Mouse (Mus musculus) spleen, postnatal 10 days (tissue): ENCODE results near the gene Thbs2.
"Not testable (repeated sequence)": the region's sequence is repeated elsewhere in the genome, so short reads cannot be mapped to it uniquely, and the experiment has no call there.

Experiments
- DNase-seq, 2 experiments: peaks; one replicate each; pipeline ENCODE4 v3.0.0; 2021 to 2022; ENCODE audit warnings: low spot score in 2 of 2

Gene Thbs2

DNA sequence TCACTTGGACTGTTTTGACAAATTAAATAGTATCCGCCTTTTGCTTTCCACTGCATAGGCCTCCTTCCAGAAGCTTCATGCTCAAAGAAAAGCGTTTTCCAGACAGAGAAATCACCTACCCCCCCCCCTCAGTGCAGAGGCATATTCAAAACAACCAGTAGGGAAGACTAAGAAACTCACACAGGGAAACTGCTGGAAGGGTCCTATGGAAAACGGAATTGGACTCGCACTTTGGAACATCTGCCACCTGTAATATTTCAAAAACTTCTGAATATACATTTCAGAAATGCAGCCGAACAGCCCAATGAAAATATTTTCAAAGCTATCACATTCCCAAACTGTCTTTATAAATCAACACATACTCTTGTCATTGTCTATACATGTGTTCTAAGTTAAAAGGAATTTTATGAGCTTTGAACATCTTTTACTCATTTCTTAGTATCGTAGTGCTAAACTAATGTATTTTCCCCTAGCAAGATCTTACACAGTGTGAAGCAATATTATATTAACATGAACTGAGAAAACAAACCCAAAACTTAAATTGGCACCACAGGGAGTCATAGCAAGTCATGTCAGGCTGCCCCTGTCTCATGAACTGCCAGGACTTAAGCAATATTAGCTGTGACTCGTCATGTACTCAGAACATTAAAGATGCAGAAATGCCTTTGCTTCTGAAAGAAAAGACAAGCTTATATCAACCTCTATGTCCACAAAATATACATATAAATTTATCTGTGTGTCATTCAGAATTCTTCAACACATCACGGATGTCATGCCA, 58.3 kb downstream of the Thbs2 start:
- DNase-seq: no peak

DNA sequence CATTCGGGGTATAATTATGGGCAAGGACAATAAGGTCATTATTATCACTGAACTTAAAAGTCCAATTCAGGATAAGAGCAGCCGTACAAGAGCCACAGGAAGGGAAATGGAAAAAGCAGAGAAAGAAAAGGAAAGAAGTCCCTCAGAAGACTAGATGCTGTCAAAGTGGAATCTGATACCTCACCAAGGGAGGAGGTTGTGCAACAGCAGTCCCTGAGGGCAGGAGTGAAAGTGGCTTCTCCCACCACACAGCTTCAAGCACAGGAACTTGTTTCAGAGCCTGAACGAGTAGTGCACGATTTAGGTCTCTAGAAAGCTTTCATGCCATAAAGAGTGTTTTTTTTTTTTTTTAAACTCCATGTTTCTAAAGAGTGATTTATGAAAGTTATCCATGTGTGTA, 65.1 kb downstream of the Thbs2 start:
- no peak for DNase-seq

DNA sequence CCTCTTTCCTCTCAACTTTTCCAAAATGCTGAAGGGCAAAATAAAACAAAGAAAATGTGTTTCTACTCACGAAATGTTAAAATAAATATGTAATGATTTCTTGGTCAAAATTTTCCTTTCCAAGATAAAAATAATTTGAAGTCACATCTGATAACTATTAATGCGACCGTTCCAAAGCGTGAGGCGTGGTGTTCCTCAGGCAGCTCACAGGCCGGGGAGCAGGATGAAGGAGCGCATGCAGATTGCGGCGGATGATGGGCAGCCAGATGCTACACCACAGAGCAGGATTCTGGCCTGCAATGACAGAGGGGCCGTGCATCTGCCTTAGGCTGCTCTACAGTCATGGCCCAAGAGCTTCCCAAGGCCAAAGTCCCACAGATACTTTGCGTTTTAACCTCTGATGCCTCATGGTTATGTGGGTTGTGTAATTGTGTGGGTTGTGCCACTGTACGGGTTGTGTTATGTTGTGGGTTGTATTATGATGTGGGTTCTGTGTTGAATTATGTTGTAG, 66.2 kb downstream of the Thbs2 start:
- no peak for DNase-seq

DNA sequence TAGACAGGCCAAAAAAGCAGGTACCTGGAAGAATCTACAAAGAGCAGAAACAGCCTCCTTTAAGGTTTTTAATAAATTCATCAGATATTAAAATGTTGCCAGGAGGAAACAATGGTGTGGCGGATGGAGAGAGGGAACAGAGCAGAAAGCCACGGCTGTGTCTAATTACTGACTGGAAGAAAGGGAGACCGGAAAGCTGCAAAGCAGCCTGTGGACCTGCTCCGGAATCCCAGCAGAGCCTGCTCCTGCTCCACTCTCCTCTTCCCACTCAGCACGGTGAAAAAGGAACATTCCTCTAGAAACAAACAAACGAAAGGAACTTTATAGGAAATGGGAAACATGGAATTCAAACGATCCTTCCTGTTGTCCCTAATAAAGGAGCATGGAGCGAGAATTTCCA, 69.6 kb downstream of the Thbs2 start:
- no peak for DNase-seq

DNA sequence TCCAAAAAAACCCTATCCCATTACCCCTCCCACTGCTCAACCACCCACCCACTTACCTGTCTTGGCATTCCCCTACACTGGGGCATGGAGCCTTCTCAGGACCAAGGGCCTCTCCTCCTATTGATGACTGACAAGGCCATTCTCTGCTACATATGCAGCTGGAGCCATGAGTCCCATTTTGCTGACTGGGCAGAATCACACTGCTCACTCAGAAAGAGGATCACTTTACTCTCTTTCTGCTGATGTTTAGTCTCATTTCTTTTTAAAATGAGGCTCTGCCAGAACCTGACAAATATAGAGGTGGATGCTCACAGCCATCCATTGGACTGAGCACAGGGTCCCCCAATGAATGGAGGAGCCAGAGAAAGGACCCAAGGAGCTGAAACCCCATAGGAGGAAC, 73.0 kb downstream of the Thbs2 start:
- DNase-seq: not testable (repeated sequence)

DNA sequence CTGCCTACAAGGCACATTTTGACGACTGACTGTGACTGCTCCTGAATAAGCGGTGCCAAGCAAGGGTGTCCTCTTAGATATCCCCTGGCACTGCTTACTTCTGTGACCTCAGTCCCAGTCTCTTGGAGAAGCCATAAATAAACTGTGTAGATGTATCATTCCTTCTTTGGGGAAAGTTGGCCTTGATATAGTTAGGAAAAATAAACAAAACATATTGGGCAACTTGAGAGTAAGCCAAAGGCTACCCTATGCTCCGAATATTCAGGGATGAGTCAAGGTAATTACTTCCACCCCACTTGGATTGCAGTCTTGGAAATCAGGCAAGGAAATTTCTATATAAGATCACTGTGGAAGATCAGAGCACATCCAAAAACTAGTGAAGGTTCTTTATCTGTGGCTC, 74.0 kb downstream of the Thbs2 start:
- DNase-seq: no peak

DNA sequence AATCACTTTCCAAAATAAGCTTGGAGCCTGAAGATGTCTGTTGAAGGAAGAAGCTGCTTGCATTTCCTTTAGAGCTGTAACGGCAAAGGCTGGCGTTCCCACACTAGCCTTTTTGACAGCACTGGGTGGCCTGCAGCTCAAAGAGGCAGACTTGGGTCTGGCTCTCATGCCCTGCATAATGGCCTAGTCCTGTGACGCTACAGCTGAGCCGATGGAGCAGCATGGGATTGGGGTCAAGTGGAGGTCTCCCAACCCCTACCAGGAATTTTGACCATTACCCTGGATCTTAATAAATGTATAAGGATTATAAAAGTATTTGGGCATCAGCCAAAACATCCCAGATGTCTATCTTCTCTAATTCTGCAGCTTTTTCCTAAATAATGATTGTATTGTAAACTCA, 75.0 kb downstream of the Thbs2 start:
- no peak for DNase-seq
